Mouse (Mus musculus) neural tube, postnatal 0 days (tissue): ENCODE results near the gene Nudt4. TPM values are rescaled to one million over a fixed set of nuclear protein-coding genes. Genes with fewer than 3 reads are reported as not detected.

ENCODE experiments used
- microRNA-seq: library from miRNA; unstranded; fragments of <30 nt; microRNA quantifications from one replicate; pipeline ENCODE4, GENCODE M21; 2016
- polyA plus RNA-seq: library from polyadenylated mRNA; unstranded; fragments of >200 nt; fragmentation: Nextera tagmentation; extraction: Ambion mirVana; gene quantifications from 2 replicates; pipeline ENCODE4 v1.2.1, GENCODE M21; 2015

Nudt4 gene
- 73.4 and 80.0 TPM in 2 replicates for polyA plus RNA-seq

GRCm38 (mm10) chr10:95563851-95564845 lies at the start of gene Nudt4:
Gene Nudt4, minus strand, starts transcription at chr10:95564146.

GRCm38 (mm10) chr10:95514656-95515292 lies 49.2 kb downstream of the Nudt4 start, which contains the start of gene Ube2n:
Gene Ube2n, plus strand, starts transcription at chr10:95515145.

GRCm38 (mm10) chr10:95501463-95502081 lies 62.4 kb downstream of the Nudt4 start, which contains the start of gene Mrpl42:
Gene Mrpl42, minus strand, starts transcription at chr10:95501940.

Small RNA genes within 50 kb of the gene (microRNA-seq; reads per million reads assigned to microRNA genes)
- gene Mir3058 = 7.3 reads per million, percentile 17 among the genes with 10 or more reads in this experiment

Other genes starting within 250 kb of the Nudt4 start
- 7.8 and 8.4 TPM in 2 replicates for gene Cradd, start 240.0 kb downstream of the Nudt4 start, polyA plus RNA-seq
- gene Socs2, start 147.0 kb downstream of the Nudt4 start, polyA plus RNA-seq = 102 and 106 TPM in 2 replicates
- 308 and 328 TPM in 2 replicates for gene Mrpl42, start 62.2 kb downstream of the Nudt4 start, polyA plus RNA-seq
- gene Ube2n, start 49.0 kb downstream of the Nudt4 start, polyA plus RNA-seq = 315 and 327 TPM in 2 replicates
- gene Anapc15-ps, start 109.3 kb upstream of the Nudt4 start, polyA plus RNA-seq = not detected in 2 replicates